Mouse (Mus musculus) heart, embryonic 15.5 days (tissue): ENCODE measurements around the gene Wdr64. TPM values are rescaled to one million over a fixed set of nuclear protein-coding genes. Genes with fewer than 3 reads are reported as not detected.

Source experiments
- ATAC-seq: fragments of 200-750 bp; cut with Nextera tagmentation; replicated peaks from 2 replicates; pipeline ENCODE4 v1.8.0; 2017; ENCODE audit warnings: low read depth, moderate TSS enrichment; ENCODE audit not compliant: insufficient number of reproducible peaks, insufficient read depth, low FRiP score
- H3K27ac ChIP-seq: fragments of 300-500 bp; sonication (generic); 2 replicates; pipeline ENCODE4 v1.5.1; 2015; ENCODE audit warnings: mild to moderate bottlenecking, inconsistent platforms
- H3K27me3 ChIP-seq: fragments of 300-500 bp; sonication (generic); 2 replicates; pipeline ENCODE4 v1.6.1; 2015; ENCODE audit warnings: inconsistent platforms
- H3K36me3 ChIP-seq: fragments of 300-500 bp; sonication (generic); 2 replicates; pipeline ENCODE4 v1.6.1; 2015; ENCODE audit warnings: mild to moderate bottlenecking, inconsistent platforms
- H3K4me1 ChIP-seq: fragments of 300-500 bp; sonication (generic); replicated peaks from 2 replicates; pipeline ENCODE4 v1.6.1; 2015; ENCODE audit warnings: inconsistent platforms
- H3K4me2 ChIP-seq: fragments of 300-500 bp; sonication (generic); 2 replicates; pipeline ENCODE4 v1.6.1; 2015; ENCODE audit warnings: inconsistent platforms, mild to moderate bottlenecking, moderate library complexity
- H3K4me3 ChIP-seq: fragments of 300-500 bp; sonication (generic); 2 replicates; pipeline ENCODE4 v1.5.1; 2015; ENCODE audit warnings: mild to moderate bottlenecking, inconsistent platforms
- H3K9ac ChIP-seq: fragments of 300-500 bp; sonication (generic); 2 replicates; pipeline ENCODE4 v1.6.1; 2015; ENCODE audit warnings: mild to moderate bottlenecking, inconsistent platforms
- H3K9me3 ChIP-seq: fragments of 300-500 bp; sonication (generic); replicated peaks from 2 replicates; pipeline ENCODE4 v1.6.1; 2016; ENCODE audit warnings: inconsistent platforms
- WGBS: fragments of 180-500 bp; shearing (Covaris S2); methylation state at CpG from one replicate; pipeline ENCODE4 v1.1.7; 2015; ENCODE audit warnings: mixed read lengths; 5-methylcytosine and 5-hydroxymethylcytosine counted together
- polyA plus RNA-seq: library from polyadenylated mRNA; unstranded; fragments of >200 nt; fragmentation: Nextera tagmentation; extraction: Ambion mirVana; gene quantifications from 2 replicates; pipeline ENCODE4 v1.2.1, GENCODE M21; 2015

Wdr64 gene
- polyA plus RNA-seq, 1 experiment from 2014 or later: not detected

DNA sequence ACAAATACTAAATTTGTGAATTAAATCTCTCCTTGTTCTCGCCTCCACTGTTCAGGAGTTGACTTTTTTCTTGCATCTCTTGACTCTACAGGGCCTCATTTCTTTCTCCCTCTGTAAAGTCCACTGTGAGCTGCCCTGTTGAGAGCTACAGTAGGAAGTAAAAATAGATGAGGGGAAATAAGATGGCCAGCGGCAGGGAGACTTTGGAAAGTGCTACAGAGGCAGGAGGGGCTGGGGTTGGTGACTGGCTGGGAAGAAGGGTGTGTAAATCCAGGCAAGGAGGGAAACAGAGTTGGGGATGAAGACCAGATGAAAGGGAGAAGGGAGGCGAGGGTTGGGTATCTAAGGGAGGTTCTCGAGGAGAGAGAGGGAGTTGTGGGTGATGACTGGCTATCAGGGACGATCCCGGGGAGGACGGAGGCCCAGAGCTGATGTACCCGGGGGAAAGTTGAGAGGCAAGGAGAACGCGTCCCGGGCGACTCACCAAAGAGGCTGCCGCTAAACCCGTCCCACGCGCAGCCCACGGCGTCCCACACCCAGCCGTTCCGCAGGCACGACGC lies 6.6 kb upstream of the Wdr64 start:
- Histone ChIP-seq H3K9ac (peak overlapping the region; percentile 79), H3K27ac (peak overlapping the region; percentile 93), H3K36me3 (peaks cover 7% of the 10 kb centered on the region), H3K4me1 (peaks cover 23% of the 10 kb centered on the region), H3K4me3 (peak overlapping the region; percentile 93), H3K4me2 (peak overlapping the region; percentile 94), H3K9me3 (no peaks in the 10 kb centered on the region), H3K27me3 (no peaks in the 10 kb centered on the region)
- 1% methylated on average over 22 of the region's 22 CpGs for WGBS
- ATAC-seq: no peak

DNA sequence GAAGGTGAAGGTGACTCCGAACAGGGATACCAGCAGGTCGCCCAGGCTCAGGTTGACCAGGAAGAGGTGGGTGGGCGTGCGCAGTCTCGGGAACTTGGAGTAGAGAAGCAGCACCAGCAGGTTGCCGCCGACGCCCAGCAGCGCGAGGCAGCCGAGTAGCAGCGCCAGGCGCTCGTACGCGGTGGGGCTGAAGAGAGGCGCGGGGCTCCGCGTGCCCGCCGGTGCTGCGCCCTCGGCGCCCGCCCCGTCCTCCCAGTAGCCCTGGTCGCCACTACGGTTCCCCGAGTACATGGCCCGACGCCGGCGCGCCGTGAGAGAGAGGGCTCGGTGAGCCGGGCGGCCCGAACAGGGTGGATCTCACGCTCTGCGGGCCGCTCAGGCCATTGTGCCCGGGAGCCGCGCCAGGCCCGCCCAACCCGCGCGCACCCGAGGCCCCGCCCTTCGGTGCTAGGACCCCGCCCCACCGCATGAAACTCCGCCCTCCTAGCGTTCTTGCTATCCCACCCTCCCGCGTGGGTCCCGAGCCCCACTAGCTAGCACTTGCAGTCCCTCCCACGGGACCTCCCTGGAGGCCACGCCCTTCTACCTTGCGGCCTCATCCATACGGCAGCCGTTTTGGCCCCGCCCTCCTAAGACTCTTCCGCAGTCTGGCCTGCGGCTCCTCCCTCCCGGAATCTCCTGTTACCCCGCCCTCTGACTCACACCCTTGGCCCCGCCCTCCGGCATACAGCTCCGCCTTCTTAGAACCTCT lies 6.0 kb upstream of the Wdr64 start, which contains the start of the genes Opn3 and Chml:
Gene Opn3, minus strand, starts transcription at position 531 of the 751 bp plus-strand sequence.
Gene Chml, minus strand, starts transcription at position 656 of the 751 bp plus-strand sequence.
- Histone ChIP-seq H3K9ac (peak within 1 kb of the TSS; percentile 79), H3K9me3 (no peaks in the 10 kb centered on the region), H3K4me2 (peak within 1 kb of the TSS; percentile 94), H3K4me3 (peak within 1 kb of the TSS; percentile 93), H3K4me1 (peaks cover 23% of the 10 kb centered on the region), H3K27ac (peak within 1 kb of the TSS; percentile 93), H3K36me3 (peaks cover 5% of the 10 kb centered on the region), H3K27me3 (no peaks in the 10 kb centered on the region)
- peak; percentile 96 for ATAC-seq
- WGBS: under 1% methylated on average over 60 of the region's 73 CpGs

DNA sequence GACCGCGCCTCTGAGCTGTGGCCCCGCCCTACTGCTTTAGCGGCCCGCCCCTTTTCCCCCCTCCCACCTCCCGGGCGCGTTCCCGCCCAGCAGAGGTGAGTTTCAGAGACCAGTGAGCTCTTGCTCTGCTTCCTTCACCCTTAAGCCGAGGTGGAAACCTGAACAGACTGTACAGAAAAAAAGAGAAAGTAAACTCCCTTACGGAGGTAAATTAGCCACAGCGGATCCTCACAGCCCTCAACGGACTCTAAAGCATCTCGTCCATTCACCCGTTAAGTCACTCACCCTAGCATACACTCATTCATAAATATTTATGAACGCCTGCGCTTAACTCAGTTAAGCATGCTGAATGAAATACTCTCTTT lies 5.4 kb upstream of the Wdr64 start:
- under 1% methylated on average over 14 of the region's 17 CpGs for WGBS
- Histone ChIP-seq H3K4me3 (peak overlapping the region; percentile 93), H3K9me3 (no peaks in the 10 kb centered on the region), H3K27me3 (no peaks in the 10 kb centered on the region), H3K4me2 (peak overlapping the region; percentile 94), H3K9ac (peak overlapping the region; percentile 38), H3K27ac (peak overlapping the region; percentile 87), H3K4me1 (peaks cover 23% of the 10 kb centered on the region), H3K36me3 (no peaks in the 10 kb centered on the region)
- ATAC-seq: no peak

DNA sequence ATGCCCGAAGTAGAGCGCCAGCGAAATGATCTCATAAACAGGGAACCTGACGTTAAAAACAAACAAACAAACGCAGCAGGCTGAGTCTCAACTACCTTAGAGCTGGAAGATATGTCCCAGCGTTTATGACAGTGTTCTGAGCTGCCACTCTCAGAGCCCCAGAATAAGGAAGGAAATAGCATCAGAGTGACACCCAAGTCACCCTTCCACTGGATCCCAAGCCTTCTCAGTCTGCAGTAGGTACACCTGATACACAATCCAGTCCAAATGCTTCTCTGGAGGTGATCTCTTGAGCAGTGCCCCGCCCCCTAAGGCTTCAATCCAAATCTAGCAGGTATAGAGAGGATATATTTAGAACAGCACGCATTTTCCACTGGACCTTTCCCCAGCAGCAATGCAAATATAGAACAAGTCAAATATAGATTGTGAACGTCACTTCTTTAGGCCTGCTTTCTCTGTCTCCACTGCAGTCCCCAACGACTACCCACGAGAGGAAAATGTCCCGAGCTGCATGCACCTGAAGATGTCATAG lies 4.9 kb upstream of the Wdr64 start:
- H3K4me1 ChIP-seq: peaks cover 23% of the 10 kb centered on the region
- peak overlapping the region; percentile 38 for H3K9ac ChIP-seq
- peak overlapping the region; percentile 94 for H3K4me2 ChIP-seq
- WGBS: 21% methylated on average over 12 of the region's 12 CpGs
- H3K4me3 ChIP-seq: peak overlapping the region; percentile 93
- H3K27ac ChIP-seq: peak overlapping the region; percentile 87
- no peak for ATAC-seq
- no peaks in the 10 kb centered on the region for H3K9me3 ChIP-seq
- H3K27me3 ChIP-seq: no peaks in the 10 kb centered on the region
- no peaks in the 10 kb centered on the region for H3K36me3 ChIP-seq

DNA sequence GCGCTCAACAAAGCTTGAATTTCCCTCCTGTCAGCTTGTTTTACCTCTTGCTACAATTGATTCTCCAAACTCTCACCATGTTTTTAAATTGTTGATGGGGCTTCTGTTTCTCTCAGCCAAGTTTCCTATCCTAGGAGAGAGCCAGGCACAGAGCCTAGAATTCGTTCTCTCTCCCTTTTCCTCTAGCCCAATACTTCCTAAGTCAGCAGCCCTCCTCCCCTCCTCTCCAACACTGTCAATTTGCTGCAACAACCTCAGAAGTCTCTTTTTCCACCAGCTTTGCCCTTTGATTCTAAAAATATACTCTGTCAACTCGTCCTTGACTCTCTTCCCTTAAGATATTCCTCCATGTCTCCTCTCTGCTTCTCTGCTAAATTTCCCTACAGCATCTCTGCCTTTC lies 982 bp downstream of the Wdr64 start:
- 47% methylated on average over 3 of the region's 3 CpGs for WGBS
- no peak overlapping the region for H3K9ac ChIP-seq
- no peaks in the 10 kb centered on the region for H3K9me3 ChIP-seq

DNA sequence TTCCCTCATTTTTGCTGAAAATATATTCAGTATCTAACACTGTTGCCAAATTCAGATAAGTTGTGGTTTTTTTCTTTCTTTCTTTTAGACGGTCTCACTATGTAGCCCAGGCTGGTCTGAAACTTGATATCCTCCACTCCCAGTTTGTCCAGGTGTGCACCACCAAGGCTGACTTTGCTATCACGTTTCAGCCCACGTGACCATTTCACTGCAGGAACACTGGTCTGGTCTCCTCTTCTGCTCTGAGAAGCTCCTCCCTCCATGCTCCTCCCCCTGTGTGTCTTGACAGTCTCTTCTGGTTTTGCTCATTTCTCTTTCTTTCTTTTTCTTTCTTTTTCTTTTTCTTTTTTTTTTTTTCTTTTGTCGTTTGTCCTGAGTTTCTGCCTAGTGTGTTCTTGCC lies 1.4 kb downstream of the Wdr64 start:
- H3K9me3 ChIP-seq: no peaks in the 10 kb centered on the region
- no peak overlapping the region for H3K9ac ChIP-seq
- H3K4me2 ChIP-seq: no peak overlapping the region
- H3K27me3 ChIP-seq: no peaks in the 10 kb centered on the region
- WGBS: 26% methylated on average over 4 of the region's 4 CpGs
- H3K4me3 ChIP-seq: no peak overlapping the region
- H3K36me3 ChIP-seq: no peaks in the 10 kb centered on the region
- ATAC-seq: no peak
- no peak overlapping the region for H3K27ac ChIP-seq
- H3K4me1 ChIP-seq: 0 out of 2 replicates have a peak, but pooled peaks cover 3% of the 10 kb centered on the region

More for the DNA sequence above, 982 bp downstream of the Wdr64 start:
- no peaks in the 10 kb centered on the region for H3K36me3 ChIP-seq
- H3K27ac ChIP-seq: no peak overlapping the region
- no peaks in the 10 kb centered on the region for H3K27me3 ChIP-seq
- no peak for ATAC-seq
- H3K4me1 ChIP-seq: 0 out of 2 replicates have a peak, but pooled peaks cover 3% of the 10 kb centered on the region
- no peak overlapping the region for H3K4me2 ChIP-seq
- H3K4me3 ChIP-seq: no peak overlapping the region

DNA sequence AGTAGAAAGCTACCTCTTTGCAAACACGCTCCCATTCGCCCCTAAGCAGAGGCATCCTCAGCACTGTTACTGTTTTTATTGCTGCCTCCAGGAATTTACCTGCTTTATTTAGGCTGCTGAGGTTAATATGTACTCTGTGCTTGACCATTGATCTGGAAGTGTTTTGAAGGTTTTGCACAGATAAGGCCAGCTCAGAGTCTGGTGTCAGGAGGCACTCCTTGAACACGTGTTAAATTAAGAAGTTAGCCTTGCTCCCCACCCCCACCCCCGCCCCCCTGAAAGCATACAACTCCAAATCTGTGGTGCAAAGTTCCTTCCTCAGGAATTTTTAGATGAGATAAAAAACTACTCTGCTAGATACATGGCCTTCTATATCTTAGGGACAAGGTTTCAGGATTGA lies 2.8 kb downstream of the Wdr64 start:
- Histone ChIP-seq H3K9me3 (no peaks in the 10 kb centered on the region), H3K27ac (no peak overlapping the region), H3K27me3 (no peaks in the 10 kb centered on the region), H3K4me3 (no peak overlapping the region), H3K36me3 (no peaks in the 10 kb centered on the region), H3K4me1 (0 out of 2 replicates have a peak, but pooled peaks cover 3% of the 10 kb centered on the region), H3K4me2 (no peak overlapping the region), H3K9ac (no peak overlapping the region)
- WGBS: 66% methylated on average over 4 of the region's 4 CpGs
- ATAC-seq: no peak

DNA sequence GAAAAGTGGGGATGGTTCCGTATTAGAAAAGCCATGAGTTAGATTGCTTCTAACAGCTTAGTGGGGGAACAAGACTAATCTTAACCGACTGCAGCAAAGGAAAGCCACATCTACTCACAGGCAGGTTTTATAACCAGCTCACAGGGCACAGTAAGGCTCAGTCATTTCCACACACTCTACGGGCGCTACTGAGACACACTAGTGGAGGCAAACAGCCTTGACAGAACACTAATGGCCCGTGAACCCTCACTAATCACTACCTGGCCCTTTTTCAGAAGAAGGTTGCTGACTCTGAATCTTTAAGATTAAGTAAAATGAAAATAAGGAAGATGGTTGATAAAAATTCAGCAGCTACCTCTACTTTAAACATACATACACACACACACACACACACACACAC lies 9.2 kb downstream of the Wdr64 start:
- 74% methylated on average over 5 of the region's 5 CpGs for WGBS
- no peak overlapping the region for H3K27ac ChIP-seq
- H3K4me3 ChIP-seq: no peak overlapping the region
- H3K9ac ChIP-seq: no peak overlapping the region
- peaks cover 4% of the 10 kb centered on the region for H3K4me1 ChIP-seq
- H3K36me3 ChIP-seq: no peaks in the 10 kb centered on the region
- H3K27me3 ChIP-seq: no peaks in the 10 kb centered on the region
- H3K4me2 ChIP-seq: no peak overlapping the region
- ATAC-seq: no peak
- H3K9me3 ChIP-seq: no peaks in the 10 kb centered on the region

DNA sequence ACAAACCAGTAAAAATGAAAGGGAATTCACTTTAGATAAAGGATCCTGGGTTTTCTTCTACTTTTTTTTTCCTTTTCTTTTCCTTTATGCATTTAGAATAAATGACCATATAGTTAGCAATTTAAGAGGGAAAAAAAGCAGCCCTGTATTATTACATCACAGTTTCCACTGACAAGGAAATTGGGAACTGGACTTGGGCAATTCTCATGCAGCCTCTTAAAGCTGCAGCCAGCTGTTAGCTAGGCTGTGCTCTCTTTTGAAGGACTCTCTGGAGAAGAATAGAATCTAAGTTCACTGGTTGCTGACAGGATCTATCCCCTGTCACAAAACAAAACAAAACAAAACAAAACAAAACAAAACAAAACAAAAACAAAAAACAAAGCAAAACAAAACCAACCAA lies 9.6 kb downstream of the Wdr64 start:
- no peak overlapping the region for H3K27ac ChIP-seq
- no peaks in the 10 kb centered on the region for H3K27me3 ChIP-seq
- ATAC-seq: no peak
- no peak overlapping the region for H3K4me2 ChIP-seq
- H3K4me3 ChIP-seq: no peak overlapping the region
- no peaks in the 10 kb centered on the region for H3K36me3 ChIP-seq
- peaks cover 5% of the 10 kb centered on the region for H3K4me1 ChIP-seq
- H3K9me3 ChIP-seq: no peaks in the 10 kb centered on the region
- H3K9ac ChIP-seq: no peak overlapping the region

DNA sequence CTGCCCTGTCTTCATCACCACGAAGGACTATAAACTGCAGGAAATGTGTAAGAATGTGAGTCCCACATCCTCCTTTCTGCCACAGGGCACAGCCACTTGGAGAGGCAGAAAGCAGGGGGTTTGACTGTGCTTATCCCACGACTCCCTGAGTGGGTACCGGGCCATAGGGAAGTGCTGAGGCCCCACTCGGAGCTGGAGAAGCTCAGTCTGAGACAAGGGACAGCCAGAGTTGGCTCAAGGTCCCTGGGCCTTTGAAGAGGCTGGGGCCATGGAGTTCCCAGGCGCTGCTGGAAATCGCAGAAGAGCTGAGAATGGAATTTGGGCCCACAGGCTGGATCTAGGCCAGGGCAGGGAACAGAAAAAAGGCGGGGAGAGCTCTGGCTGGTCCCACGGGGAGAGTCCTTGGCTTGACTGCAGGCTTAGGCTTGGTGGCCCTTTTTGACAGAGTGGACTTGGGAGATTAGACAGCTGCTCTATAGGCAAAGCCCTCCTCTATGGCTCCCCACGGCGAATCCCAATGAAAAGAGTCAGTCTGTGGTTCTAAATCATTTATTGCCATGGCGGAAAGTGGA lies 14.0 kb downstream of the Wdr64 start:
- 65% methylated on average over 11 of the region's 11 CpGs for WGBS
- H3K27ac ChIP-seq: no peak overlapping the region
- ATAC-seq: 0 out of 2 replicates have a peak, but pooled peaks have one; percentile 43

DNA sequence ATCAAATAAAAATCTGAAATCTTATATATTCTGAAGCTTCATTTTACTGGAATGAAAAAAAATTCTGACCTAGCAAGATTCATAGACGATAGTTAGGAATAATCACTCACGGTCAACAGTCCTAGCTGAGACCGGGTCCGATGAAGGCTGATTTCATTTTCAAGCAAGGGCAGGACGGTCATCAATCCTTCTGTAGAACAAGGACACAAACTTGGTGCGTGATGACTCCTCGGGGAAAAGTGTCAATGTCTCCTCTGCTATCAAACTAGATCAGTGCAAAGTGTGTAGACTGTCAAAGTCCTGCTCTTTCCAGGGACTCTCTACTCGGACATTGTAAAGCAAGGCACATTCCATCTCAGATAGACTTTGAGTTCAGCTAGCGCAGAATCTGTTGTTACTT lies 18.4 kb downstream of the Wdr64 start:
- H3K4me3 ChIP-seq: no peak overlapping the region
- H3K27me3 ChIP-seq: no peaks in the 10 kb centered on the region
- H3K9me3 ChIP-seq: no peaks in the 10 kb centered on the region
- no peak for ATAC-seq
- H3K4me1 ChIP-seq: peaks cover 5% of the 10 kb centered on the region
- WGBS: 81% methylated on average over 9 of the region's 9 CpGs
- no peak overlapping the region for H3K4me2 ChIP-seq
- no peak overlapping the region for H3K27ac ChIP-seq
- no peak overlapping the region for H3K9ac ChIP-seq
- no peaks in the 10 kb centered on the region for H3K36me3 ChIP-seq

More for the DNA sequence above, 14.0 kb downstream of the Wdr64 start:
- H3K4me1 ChIP-seq: peaks cover 5% of the 10 kb centered on the region
- no peak overlapping the region for H3K4me2 ChIP-seq
- no peak overlapping the region for H3K4me3 ChIP-seq
- H3K36me3 ChIP-seq: no peaks in the 10 kb centered on the region
- H3K9ac ChIP-seq: no peak overlapping the region
- H3K27me3 ChIP-seq: no peaks in the 10 kb centered on the region
- H3K9me3 ChIP-seq: no peaks in the 10 kb centered on the region
